Mouse (Mus musculus): ENCODE data around the gene Ipmk. TPM values are rescaled to one million over a fixed set of nuclear protein-coding genes. Genes with fewer than 3 reads are reported as not detected.
A peak's percentile ranks its signal among the peaks of the same experiment; 100 is the strongest.

Ipmk gene
- 1 to 10 TPM; 2.9 to 4.1 TPM for polyA plus RNA-seq (2017; shearing (Covaris generic))

GRCm38 (mm10) chr10:71347509-71347949, at the start of gene Ipmk:
Gene Ipmk, plus strand, starts transcription at chr10:71347763.
- peak; percentile 66 for ATAC-seq

GRCm38 (mm10) chr10:71300161-71300560, 47.4 kb upstream of the Ipmk start:
- no peak for ATAC-seq

DNA sequence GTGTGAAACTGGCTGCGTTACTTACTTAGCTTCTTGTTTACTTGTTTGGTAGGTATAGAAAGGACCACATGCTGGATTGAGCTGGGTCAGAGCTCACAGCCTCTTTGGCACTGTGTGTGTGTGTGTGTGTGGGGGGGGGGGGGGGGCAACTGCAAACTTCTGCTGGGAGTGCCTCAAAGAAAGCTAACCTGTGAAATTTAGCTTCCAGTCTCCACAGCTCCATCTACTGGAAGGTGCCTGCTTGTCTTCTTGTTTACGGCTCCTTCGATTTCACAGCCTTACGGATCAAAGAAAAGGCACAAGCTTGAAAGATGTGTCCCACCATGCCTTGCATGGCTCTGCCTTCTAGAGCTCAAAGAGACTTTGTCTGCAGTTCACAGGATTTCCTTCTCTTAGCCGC, 45.1 kb upstream of the Ipmk start:
- peak; percentile 68 for ATAC-seq

DNA sequence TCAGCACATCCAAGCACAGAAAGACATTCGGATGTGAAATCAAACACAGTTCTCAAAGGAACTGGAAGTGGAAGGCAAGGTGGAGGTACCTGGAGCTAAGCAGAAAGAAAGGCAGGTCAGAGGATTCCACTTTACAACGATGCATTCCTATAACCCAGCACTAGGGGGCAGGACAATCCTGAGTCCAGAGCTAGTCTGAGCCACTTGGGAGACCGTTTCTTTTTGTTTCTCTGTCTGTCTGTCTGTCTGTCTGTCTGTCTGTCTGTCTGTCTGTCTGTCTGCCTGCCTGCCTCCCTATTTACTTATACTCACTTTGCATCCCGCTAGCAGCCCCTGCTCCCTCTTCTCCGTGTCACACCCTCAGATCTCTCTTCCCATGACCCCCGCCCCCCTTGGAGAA, 41.4 kb upstream of the Ipmk start:
- ATAC-seq = peak; percentile 88

DNA sequence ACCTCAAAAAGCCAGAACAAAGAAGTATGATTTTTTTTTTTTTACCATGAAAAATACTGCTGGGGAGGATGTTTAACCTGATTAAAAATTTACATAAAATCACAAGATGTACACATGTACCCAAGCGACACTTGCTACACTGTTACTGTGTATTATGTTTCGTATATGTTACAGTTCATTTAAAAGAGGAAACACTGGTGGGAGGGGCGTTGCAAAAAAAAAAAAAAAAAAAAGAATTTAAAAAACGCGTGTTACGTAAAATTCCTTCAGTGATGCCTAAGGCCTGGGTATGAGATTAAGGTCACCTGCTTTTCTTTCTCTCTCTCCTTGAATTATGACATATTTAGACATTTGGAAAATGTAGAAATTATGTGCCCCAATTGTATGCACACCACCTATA, 40.8 kb upstream of the Ipmk start:
- ATAC-seq = no peak

GRCm38 (mm10) chr10:71308199-71308598, 39.4 kb upstream of the Ipmk start:
- no peak for ATAC-seq

DNA sequence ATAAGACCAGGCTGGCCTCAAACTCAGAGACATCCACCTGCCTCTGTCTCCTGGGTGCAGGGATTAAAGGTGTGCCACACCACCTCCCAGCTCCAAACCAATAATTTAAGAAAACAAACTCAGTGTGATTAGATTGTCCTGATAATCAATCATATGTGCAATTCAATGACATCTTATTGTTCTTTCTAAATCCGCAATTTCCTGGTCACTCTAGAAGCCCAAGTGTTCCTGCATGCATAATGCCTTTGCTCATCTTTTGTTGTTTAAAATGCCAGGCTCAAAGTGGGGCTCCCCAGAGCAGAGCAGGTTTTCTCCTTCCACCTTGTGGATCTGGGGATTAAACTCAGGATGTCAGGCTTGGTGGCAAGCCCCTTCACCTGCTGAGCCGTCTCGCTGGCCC, 37.3 kb upstream of the Ipmk start:
- no peak for ATAC-seq

DNA sequence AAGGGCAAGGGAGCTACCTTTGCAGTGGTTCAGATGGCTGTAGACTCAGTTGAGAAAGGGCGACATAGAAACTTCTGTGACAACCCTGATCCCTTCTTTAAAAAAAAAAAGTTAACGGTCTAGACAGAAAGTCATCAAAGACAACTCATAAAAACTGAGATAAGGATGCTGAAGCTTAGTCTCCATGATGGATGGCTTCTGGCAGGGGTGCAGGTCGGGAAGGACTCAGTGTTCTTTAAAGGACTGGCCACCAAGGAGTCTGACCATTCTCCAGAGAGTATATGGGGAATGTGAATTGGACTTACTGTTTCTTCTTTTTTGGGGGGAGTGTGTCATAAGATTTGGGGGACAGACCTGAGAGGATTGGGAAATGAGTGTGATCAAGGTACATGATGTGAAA, 33.0 kb upstream of the Ipmk start:
- no peak for ATAC-seq

DNA sequence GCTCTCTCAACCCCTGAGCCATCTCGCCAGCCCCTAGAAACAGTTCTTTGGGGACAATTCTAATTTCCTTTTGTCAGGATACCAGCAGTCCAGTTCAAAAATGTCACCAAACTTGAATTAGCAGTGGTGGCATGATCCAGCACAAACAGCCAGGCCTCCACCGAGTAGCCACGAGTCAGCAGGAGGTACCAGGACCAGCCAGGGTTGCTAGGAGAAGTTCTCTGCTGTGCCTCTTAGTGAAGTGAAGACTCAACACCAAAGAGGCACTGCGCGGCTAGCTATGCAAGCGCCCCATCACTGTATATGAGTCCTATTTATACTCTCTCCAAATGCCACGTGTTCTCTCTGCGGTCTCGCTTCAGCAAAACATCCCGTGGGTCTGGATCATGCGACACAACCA, 31.5 kb upstream of the Ipmk start:
- no peak for ATAC-seq

- no peak for ATAC-seq
Observed at GRCm38 (mm10) chr10:71316497-71316896, 31.1 kb upstream of the Ipmk start.

GRCm38 (mm10) chr10:71323669-71324068, 23.9 kb upstream of the Ipmk start:
- ATAC-seq = no peak

- no peak for ATAC-seq
Observed at GRCm38 (mm10) chr10:71326123-71326522, 21.4 kb upstream of the Ipmk start.

- ATAC-seq = peak; percentile 88
Observed at GRCm38 (mm10) chr10:71326789-71327188, 20.8 kb upstream of the Ipmk start.

GRCm38 (mm10) chr10:71327386-71327785, 20.2 kb upstream of the Ipmk start:
- ATAC-seq = no peak

GRCm38 (mm10) chr10:71328382-71328781, 19.2 kb upstream of the Ipmk start:
- no peak for ATAC-seq

- ATAC-seq = no peak
Observed at GRCm38 (mm10) chr10:71328870-71329269, 18.7 kb upstream of the Ipmk start.

GRCm38 (mm10) chr10:71329295-71329694, 18.3 kb upstream of the Ipmk start:
- no peak for ATAC-seq

GRCm38 (mm10) chr10:71330070-71330469, 17.5 kb upstream of the Ipmk start:
- no peak for ATAC-seq

DNA sequence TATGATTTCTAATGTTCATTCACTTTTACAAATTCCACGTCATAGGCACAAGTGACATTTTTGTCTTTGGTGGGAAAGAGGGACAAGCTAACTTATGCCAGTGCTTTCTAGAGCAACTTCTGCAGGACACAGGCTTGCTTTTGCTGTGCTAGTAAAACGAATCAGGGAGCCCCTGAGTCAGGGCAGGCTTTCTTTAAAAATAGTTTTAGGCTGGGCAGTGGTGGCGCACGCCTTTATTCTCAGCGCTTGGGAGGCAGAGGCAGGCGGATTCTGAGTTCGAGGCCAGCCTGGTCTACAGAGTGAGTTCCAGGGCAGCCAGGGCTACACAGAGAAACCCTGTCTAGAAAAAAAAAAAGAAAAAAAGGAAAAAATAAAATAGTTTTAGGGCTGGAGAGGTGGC, 15.7 kb upstream of the Ipmk start:
- ATAC-seq = no peak

DNA sequence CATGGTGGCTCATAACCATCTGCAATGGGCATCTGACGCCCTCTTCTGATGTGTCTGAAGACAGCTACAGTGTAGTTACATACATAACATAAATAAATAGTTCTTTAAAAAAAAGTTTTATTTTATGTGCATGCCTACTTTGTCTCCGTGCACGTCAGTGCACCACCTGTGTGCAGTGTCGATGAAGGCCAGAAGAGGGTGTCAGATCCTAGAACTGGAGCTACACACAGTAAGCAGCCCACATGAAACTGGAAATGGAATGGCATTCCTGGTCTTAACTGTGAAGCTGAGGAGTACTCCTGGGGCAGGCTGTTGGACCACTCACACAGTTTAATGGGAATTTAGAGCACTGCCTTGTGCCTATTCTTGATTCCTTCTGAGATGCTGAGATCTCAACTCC, 15.2 kb upstream of the Ipmk start:
- ATAC-seq = no peak

- no peak for ATAC-seq
Observed at GRCm38 (mm10) chr10:71332859-71333258, 14.7 kb upstream of the Ipmk start.

GRCm38 (mm10) chr10:71337733-71338132, 9.8 kb upstream of the Ipmk start:
- no peak for ATAC-seq

DNA sequence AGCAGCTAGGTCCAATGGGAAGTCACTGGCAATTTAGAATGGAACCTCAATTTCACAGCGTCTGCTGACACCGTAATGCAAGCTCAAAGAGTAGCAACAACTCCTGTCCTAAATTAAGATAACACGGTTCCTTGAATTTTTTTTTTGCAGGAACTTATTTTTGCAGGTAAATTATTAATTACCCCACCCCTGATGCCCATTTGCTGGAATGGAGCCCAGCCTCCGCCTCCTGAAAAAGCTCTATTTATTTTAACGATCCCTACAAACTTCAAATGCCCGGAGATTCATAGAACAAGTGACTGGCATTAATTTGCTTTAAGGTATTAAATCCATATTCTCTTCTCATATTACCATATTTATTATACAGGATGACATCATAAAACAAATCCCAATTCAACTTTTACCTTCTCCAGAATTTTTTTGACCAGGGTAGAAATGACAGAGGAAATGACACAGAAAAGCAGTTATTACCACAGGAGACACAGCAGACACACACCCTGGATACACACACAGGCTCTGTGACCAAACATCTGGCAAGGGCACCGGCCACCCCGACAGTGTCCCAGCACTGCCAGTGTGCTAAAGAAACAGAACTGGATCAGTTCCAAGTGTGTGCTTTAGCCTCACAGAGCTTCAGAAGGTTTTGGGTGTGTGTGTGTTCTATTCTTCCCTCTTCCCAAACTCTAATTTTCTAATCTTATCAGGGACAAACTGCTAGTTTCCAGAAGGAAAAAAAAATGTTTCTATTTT, 9.2 kb upstream of the Ipmk start:
- ATAC-seq = no peak

DNA sequence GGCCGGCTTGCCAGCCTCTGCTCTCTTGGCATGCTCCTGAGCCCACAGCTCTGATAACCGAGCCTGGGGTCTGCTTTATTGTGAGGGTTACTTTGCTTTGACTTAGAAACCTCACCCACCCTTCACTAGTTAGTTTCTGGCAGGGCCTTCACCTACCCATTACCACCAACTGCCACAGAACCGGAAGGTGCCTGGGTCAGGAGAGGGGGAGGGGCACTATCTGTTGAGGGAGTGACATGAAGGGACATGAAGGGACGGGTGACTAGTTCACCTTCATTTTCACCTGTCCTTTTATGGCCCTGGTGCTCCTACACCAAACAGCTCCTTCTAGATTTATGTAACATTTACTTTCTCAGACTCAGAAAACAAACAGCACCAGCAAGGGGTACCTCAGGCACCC, 8.1 kb upstream of the Ipmk start:
- ATAC-seq = peak; percentile 58

GRCm38 (mm10) chr10:71340195-71340594, 7.4 kb upstream of the Ipmk start:
- no peak for ATAC-seq

Data from CD4-positive, CD25-positive, alpha-beta regulatory T cell, adult 4 months (primary cell).